Mouse (Mus musculus) G1E (cell line): ENCODE measurements around the gene Dmrt1.

Experiments
- CTCF ChIP-seq: IDR thresholded peaks from 2 replicates; pipeline ENCODE4 v1.5.1; 2012; ENCODE audit warnings: low read depth, low read length, inconsistent platforms, mixed read lengths
- GATA1 ChIP-seq: IDR thresholded peaks from 2 replicates; pipeline ENCODE4 v1.6.1; 2012; ENCODE audit warnings: borderline replicate concordance, low read length, inconsistent platforms, mixed read lengths
- POLR2AphosphoS5 ChIP-seq: IDR thresholded peaks from 2 replicates; pipeline ENCODE4 v1.6.1; 2012; ENCODE audit warnings: low read depth, low read length, inconsistent platforms; ENCODE audit not compliant: insufficient replicate concordance
- TAL1 ChIP-seq: conservative IDR thresholded peaks from 2 replicates; pipeline ENCODE4 v1.6.1; 2012; ENCODE audit warnings: low read depth, low read length, inconsistent platforms, mixed read lengths

DNA sequence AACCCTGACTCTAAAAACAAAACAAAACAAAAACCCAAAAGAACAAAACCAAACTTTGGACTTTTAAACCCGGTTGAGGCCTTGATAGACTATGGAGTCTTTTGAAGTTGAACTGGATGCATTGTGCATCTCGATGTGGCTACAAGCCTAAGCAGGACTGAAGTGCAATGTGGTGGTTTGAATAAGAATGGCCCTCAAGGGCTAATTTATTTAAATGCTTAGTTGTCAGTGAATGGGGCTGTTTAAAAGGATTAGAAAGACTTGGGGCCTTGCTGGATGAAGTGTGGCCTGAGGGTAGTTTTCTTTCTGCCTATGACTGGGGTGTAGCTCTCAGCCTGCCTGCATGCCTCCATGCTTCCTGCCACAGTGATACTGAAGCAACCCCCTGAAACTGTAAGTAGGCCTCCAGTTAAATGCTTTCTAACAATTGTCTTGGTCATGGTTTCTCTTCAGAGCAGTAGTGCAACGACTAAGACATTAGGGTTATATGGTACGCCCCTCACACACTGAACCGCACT lies 26.2 kb upstream of the Dmrt1 start:
- no peak for TF ChIP-seq CTCF
- TF ChIP-seq GATA1 = no peak
- TF ChIP-seq TAL1 = no peak
- TF ChIP-seq POLR2AphosphoS5 = no peak
